Mouse (Mus musculus) adipocyte (in vitro differentiated cells): ENCODE measurements around the gene Slc43a1.
"Not testable (repeated sequence)": the region's sequence is repeated elsewhere in the genome, so short reads cannot be mapped to it uniquely, and the experiment has no call there.

Experiments used
- DNase-seq: peaks from one replicate; pipeline ENCODE4 v3.0.0-alpha.2; 2016; ENCODE audit warnings: low spot score

Slc43a1 gene

GRCm38 (mm10) chr2:84896686-84897085 is 58.0 kb downstream of the Slc43a1 start:
- DNase-seq, result not testable (repeated sequence)

- no peak for DNase-seq
These were observed 74.1 kb downstream of the Slc43a1 start for GRCm38 (mm10) chr2:84912722-84913121.
